Mouse (Mus musculus) R1 (cell line): ENCODE measurements around the gene Id1.

ENCODE experiments used
- DNase-seq: peaks from one replicate; pipeline ENCODE4 v3.0.0-alpha.2; 2018; ENCODE audit warnings: low read depth, low spot score

Gene Id1

DNA sequence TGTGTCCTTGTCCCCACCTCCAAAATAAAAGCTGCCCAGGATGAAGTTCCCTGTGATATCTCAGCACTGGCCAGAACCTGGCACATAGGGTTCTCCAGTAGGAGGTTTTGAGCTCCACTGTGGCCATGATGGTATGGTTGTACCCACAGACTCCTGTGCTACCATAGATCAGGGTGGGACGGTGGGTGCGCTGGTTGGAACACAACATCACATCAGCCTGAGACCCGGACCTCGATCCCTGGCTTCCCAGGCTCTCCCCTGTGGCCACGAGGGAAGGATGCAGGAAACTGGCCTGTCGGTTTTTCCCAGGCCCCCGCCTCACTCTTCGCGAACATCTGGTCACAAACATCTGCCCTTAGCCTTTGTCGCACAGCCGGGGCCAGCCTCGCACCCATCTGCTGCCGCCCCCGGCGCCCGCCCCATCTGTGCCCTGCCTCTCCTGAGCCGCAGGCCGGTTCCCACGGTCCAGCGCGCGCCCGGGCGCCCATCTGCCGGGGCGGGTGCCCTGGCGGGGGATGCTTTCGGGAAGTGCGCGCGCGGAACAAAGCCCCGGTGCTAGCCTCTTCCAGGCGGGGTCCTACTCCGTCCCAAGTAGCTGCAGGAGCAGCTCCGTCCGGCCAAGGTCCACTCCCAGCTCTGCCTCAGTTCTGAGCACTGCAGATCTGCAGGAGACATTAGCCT lies 12.3 kb upstream of the Id1 start:
- peak; percentile 50 for DNase-seq

DNA sequence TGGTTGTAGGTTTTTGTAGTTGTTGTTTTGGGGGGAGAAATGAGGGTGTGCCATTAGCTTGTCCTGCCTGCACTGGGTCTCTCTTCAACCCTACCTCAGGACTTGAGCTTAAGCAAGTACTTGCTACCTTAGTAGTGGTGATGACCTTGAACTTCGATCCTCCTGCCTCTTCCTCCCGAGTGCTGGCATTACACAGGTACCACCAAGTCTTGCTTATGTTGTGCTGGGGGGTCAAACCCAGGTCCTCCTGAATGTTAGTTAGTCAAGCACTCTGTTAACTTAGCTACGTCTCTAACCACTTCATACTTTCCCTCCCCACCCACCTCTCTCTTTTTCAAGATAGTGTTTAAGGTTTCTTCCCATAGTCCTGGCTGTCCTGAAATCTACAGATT lies 11.7 kb upstream of the Id1 start:
- DNase-seq, result no peak

DNA sequence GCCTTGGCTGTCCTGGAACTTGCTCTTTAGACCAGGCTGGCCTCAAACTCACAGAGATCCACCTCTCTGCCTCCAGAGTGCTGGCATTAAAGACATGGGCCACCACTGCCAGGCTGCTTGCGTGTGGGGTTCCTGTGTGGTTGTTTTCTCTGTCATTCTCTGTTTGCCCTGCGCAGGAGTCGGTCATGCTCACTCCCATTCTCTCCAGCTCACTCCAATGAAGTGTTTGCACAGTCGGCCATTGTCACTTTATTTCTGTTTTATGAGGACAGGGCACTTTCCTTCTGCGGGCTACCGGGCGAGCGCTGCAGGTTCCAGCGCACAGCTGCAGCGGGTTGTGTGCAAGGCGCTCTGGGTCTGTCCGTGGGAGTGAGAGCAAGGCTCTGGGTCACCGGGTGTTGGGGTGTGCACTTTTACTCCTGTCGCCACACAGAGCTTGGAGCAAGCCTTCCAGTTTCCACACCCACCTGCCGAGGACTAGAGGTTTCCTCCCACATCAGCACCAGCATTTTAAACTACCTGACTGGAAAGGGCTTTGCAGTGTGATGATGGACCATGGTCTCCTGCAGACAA lies 10.8 kb upstream of the Id1 start:
- no peak for DNase-seq

DNA sequence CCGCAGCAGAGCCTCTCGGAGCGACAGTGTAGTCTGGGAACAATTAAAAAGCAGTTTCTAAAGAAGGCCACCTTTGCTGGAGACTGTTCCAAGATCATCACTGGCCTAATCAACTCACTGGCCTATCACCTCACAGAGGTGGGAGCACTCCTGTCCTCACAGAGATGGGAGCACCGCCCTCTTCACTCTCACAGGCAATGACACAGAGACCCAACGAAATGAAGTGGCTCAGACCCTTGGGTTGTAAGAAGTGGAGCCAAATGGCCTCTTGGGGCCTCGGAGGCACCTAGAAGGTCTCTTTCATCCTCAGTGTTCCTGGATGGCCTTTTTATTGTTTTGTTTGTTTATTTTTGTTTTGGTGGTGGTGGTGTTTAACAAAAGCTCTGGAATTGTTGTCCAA lies 9.8 kb upstream of the Id1 start:
- DNase-seq, result peak; percentile 82

DNA sequence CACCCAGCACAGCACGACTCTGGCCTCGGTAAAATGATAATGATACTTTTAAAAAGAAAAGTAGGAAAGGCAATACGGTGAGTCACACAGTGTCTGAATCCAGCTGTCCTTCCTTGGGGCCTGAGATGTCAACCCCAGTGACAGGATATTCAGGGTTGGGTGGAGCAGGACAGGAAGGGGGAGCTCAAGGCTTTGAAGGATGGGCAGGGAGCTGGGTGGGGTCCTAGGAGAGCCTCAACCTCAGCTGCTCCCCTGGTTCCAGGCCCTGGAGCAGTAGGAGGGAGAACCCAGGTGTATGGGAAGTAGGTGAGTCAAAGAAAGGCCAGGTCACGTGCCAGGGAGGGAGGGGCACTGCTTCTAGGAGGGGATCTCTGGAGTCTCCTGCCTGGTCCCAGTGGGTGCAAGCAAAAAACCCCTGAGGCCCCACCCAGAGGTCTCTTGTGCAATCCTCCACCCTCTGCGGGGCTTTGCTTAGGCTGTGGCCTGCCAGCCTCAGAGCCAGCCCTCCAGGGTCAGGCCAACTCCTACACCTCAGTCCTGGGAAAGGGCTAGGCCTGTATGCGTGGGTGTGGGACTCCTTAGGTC lies 9.2 kb upstream of the Id1 start:
- DNase-seq, result peak; percentile 92

DNA sequence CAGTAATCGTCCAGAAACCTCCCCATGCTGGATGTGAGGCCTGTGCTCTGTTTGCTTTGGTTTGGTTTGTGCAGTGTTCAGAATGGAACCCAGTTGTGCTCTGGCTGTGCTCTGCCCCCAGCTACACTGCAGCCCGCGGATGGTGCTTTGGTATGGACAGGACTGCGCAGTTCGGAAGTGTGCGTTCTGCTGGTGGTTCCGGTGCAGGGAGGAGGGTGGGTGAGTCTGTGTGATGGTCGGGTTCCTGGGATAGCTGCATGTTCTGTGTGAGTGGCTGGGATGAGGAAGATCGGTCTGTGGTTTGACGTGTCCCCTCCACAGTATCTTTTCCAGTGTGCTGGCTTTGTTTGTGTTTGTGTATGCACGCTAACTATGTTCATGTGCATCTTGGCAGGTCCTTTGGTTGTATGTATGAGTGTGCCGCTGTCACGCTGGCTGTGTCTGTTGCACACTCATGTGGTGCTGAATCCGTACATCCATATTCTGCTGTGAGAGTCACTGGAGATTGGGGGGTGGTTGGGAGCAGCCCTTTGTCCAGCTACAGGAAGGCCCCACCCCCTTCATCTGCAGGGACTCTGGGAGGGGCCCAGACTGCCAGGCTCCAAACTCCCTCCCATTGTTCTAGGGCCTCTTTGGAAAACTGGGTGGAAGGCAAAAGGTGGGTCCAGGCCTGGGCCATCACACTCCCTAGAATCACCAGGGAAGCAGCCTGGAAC lies 8.1 kb upstream of the Id1 start:
- peak; percentile 84 for DNase-seq

DNA sequence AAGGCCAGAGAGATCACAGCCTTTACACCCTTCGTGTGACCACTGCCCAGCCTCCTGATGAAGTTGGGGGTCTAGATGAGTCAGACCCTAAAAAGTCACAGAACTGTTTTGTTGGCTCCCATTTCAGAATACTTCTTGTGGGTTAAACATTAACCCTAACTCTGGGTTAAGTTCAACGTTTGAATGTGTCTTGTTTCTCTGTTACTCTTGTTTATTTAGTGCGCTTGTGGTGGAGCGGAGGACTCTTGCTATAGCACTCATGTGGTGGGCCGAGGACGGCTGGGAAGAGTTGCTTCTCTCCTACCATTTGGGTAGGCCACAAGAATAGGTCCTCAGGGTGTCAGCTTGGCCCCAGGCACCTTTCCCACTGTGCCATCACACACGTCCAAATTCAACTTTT lies 7.5 kb upstream of the Id1 start:
- DNase-seq, result peak; percentile 10

DNA sequence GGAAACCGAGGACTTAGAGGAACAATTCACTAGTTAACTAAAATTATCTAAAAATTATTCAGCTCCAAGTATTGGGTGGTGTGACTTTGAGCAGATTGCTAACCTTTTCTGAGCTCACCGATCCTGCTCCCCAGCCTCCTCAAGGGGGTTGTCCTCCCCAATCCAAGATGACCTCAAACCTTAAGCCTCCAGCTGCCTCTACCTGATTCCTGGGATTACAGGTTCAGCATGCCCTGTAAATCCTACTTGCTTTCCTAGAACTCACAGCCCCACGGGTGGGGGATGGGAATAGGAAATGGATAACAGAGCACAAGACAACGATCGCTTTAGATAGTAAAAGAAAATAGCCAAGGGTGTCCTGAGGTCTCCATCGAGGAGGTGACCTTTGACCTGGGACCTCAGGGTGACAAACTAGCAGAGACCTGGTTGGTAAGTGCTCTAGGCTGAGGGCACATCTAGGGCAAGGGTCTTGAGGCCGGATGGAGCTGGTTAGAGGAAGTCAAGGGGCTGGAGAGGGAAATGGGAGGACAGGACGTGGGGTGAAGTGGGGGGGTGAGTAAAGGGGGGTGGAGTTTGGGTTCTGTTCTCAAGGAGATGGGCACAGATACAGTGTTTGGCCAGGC lies 6.9 kb upstream of the Id1 start:
- DNase-seq, result peak; percentile 75

DNA sequence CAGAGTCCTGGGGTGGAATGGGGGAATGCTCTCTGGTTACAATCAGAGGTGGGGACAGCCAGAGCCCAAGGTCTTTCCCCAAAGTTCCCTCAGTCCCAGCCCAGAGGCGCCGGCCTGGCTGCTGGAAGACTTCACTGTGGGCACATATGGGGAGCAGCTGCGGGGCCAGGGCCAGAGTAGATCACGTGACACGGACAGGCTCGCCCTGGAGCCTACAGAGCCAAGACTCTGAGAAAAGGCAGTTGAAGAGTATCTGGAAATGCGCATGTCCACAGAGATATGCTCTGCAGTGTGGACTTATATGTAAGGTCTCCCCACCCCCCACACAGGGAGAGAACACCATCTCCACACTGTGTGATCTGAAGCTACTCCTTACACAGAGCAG lies 6.4 kb upstream of the Id1 start:
- DNase-seq, result peak; percentile 37

DNA sequence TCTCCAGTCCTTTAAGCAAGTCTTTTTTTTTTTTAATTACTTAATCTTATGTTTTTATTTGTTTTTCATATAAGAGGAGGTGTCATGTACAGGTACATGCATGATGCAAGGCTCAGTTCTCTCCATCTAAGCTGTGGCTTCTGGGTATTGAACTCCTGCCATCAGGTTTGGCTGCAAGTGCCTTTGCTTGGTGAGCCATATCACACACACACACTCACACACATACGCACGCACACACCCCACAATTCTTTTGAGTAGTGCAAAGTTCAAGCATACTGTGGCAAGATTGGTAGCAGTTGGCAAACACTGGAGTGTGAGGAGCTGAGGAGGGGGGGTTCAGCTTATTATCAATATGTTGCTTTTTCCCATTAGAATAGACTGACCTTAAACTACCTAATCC lies 2.9 kb upstream of the Id1 start:
- no peak for DNase-seq

DNA sequence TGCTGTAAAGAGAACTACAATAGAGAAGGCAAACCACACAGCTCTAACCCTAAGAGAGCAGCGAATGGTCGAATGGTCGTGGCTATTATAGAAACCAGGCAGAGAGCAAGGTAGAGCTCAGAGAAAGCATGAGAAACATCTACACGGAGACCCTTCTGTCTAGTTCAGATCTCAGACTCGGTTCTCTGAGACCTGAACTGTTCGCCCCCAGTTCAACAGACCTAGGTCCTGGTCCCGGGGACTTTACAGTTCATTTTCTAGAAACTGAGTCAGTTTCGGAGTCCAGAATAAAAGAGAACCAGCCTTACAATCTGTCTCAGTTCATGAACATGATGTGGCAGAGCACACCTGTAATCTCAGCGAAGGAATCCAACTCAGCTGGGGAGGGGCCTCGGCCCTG lies 1.6 kb upstream of the Id1 start:
- DNase-seq, result no peak

DNA sequence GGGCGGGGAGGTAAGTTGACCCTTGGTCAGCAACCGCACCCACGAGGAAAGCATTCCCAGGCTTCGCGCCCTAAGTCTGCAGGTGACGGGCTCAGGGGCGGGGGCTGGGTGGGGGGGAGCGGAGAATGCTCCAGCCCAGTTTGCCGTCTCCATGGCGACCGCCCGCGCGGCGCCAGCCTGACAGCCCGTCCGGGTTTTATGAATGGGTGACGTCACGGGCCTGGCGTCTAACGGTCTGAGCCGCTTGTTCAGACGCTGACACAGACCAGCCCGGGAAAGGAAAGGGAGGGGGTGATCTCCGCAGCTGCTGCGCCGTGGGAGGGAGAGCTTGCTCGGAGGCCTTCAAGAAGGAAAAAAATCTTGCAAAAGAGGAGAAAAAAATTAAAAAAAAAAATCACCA lies 1.1 kb upstream of the Id1 start:
- peak; percentile 92 for DNase-seq

DNA sequence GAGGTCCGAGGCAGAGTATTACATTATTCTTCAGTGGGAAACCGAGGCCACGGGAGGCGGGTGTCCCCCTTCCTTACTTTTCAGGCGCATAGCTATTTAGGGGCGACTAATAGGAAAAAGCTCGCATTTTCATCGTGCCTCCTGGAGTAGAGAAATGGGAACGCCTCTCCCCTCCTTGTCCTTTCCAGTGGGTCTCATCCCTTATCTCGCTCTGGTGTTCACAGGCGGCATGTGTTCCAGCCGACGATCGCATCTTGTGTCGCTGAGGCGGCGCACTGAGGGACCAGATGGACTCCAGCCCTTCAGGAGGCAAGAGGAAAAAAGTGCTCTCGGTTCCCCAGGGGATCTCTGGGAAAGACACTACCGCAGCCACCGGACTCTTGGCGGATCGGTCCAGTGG lies 697 bp downstream of the Id1 start:
- DNase-seq, result peak; percentile 31

DNA sequence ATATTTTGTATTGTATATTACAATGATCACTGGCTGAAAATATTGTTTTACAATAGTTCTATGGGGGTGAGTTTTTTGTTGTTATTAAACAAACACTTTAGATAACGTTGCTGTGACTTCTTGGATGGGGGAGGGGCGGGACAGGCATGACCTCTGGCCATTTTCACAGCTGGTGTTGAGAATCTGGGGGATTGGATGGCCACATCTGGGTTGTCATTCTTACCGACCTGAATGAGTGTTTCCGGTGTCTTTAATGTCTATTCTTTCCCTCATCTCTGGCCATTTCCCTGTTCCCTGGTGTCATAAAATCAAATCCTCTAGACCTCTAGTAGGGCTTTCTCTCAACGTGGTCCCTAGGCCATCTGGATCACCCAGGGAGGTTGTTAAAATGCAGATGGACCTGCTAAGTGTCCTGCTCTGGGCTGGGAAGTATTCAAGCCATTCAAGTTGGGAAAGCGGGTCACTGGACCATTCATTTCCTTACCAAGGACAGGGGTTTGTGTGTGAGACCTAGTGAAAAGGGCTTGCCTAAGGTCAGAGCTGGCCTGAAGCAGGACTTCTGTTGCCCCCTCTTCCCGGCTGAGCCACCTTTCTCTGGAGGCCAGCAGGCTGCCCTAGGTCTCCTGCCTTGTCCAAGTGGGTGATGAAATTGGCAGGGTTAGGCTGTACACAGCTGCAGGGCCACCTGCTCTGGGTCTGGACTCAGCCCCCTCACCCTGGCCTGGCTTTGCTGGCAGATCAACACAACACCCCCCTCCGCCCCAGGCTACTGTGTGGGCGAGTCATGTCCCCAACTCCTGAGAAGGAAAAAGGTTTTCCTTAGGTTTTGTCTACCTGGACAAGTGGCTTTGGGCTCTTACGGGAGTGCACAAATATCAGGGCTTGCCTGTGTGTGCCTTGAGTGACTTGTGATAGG lies 1.5 kb downstream of the Id1 start:
- peak; percentile 21 for DNase-seq

DNA sequence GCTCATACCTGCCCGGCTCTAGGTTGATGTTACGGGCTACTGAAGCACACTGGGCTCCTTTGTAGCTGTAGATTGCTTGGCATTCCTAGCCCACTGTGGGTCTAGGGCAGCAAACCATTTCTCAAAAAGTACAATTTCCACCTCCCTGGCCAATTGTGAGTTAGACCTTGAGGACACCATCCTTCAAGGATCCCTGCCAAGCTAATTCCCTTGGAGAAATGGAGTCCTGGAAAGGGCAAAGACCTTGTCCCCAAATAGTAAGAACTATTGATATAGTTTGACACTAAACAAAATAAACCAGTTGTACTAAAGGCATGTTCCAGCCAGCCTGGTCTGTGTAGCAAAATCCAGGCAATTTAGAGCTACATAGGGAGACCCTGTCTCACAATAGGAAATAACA lies 2.3 kb downstream of the Id1 start:
- DNase-seq, result no peak

DNA sequence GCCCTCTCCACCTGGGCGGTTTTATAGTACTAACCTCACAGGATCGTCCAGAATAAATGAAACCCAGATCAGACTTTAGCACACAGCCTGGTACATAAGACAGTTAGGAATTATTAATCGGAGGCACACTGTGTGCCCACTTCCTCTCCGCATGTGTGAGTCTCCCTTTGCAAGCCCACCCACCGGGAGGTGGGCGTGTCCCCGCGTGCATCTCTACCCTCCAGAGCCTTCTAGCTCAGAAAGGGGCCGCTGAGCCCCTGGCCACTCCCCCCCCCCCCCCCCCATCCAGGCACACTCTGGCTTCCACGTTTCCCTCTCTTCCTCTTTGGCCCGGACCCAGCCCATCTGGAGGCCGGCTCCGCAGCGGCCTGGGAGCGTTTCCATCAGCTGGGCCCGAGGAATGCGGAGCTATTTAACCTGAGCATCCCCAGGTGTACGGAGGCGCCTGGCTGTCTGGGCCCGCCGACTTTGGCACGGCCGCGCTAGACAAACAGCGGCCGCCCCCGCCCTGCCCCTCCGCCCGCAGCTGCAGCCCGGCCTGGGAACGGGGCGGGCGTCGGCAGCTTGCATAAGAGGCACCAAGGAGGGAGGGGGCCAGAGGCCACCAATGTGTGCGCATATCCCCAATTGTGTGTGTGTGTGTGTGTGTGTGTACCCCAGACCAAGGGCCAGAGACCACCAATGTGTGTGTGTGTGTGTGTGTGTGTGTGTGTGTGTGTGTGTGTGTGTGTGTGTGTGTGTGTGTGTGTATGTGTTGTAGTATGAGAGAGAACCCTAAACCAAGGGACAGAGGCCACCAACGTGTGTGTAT lies 3.2 kb downstream of the Id1 start:
- peak; percentile 65 for DNase-seq

DNA sequence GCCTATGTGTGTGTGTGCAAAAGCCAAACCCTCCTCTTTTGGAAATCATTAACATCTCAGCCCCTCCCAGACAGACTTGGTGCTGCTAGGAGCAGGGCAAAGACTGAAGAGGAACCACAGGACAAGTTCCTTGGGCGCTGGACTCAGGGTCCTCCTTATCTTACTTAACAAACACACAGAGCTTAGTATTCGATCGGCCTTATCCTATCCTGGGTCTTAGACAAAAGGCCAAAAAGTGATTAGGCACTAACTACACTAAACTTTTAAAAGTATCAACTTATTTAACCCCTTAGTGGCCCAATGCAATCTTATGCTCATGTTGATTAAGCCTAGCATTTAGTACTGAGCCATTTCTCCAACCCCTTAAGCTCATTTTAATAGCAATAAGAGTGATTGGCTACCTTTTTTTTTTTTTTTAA lies 3.8 kb downstream of the Id1 start:
- peak; percentile 53 for DNase-seq

DNA sequence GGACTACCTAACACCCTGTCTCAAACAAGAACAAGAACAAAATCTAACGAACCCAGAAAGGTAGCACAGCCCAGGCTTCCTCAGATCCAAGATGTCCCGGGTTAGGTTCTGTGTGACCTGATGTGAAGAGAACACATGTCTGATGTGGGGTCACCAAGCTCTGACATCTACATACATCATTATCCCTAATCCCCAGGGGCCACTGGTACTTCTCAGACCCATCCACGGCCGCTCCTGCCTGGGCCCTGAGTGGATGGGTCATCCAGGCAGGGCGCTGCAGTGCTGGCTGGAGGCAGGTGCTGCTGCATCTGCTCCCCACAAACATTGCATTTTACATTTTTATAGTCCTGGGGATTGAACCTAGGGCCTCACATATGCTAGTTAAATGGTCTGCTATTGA lies 4.4 kb downstream of the Id1 start:
- DNase-seq, result no peak

DNA sequence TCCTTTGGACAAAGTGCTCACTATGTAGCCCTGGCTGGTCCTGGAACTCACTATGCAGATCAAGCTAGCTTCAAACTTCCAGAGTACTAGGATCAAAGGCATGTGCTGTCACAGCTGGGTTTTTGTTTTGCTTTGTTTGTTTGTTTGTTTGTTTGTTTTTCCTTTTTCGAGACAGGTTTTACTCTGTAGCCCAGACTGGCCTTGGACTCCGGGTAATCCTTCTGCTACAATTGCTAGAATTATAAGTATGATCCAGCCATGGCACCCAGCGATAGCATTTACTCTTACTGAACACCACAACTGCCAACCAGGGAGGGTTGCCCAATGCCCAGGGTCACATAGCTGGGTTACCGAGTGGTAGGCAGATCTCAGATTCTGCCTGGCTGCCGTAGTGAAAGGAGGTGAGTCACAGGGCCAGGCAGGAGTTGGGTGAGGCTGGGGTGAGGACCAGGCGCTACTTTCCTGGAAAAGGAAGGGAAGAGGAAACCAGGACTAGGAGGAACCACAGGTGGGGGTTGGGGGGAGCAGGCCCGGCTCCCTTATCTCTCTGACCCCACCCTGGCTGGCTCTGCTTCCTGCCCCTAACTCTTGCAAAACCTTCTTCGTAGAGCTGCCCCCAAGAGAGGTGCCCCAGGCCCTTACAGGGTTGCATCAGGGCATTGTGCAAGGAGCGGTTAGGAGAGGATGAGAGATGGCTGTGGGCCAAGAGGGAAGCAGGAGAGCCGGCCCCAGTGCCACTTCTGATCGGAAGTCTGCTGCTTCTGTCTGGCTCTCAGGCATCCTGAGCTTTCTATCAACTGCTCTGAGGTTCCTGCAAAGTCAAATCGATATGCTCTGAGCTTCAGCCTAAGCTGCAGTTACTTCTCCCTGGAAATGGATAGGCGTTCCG lies 5.3 kb downstream of the Id1 start:
- peak; percentile 76 for DNase-seq
